Mouse (Mus musculus): ENCODE measurements at regions not wholly inside any gene's neighbourhood (a gene's known extent, or its start where the extent isn't known, plus 50 kb on each side); places are given as distances from the start of the nearest gene placed in this dataset.

- Histone ChIP-seq H3K9me3 (peaks cover 7% of the 10 kb centered on the region), H3K36me3 (replicated peaks; ENCODE audit: low read length) (no peaks in the 10 kb centered on the region), H3K4me1 (no peaks in the 10 kb centered on the region), H3K4me3 (replicated peaks) (no peak overlapping the region), H3K27me3 (replicated peaks) (no peaks in the 10 kb centered on the region)
- TF ChIP-seq GATA1 (IDR thresholded peaks at IDR 0.05; ENCODE audit: borderline replicate concordance, low read length) (no peak), FLI1 (IDR thresholded peaks at IDR 0.05; ENCODE audit: low read length) (no peak)
Observed at GRCm38 (mm10) chr2:147647972-147648371, 286.2 kb downstream of the Pax1 start.

- Histone ChIP-seq H3K36me3 (replicated peaks; ENCODE audit: low read length) (no peaks in the 10 kb centered on the region), H3K4me1 (no peaks in the 10 kb centered on the region), H3K9me3 (peaks cover 7% of the 10 kb centered on the region), H3K27me3 (replicated peaks) (no peaks in the 10 kb centered on the region), H3K4me3 (replicated peaks) (no peak overlapping the region)
- TF ChIP-seq GATA1 (IDR thresholded peaks at IDR 0.05; ENCODE audit: borderline replicate concordance, low read length) (no peak), FLI1 (IDR thresholded peaks at IDR 0.05; ENCODE audit: low read length) (no peak)
Observed at GRCm38 (mm10) chr2:147647506-147647905, 285.8 kb downstream of the Pax1 start.

DNA sequence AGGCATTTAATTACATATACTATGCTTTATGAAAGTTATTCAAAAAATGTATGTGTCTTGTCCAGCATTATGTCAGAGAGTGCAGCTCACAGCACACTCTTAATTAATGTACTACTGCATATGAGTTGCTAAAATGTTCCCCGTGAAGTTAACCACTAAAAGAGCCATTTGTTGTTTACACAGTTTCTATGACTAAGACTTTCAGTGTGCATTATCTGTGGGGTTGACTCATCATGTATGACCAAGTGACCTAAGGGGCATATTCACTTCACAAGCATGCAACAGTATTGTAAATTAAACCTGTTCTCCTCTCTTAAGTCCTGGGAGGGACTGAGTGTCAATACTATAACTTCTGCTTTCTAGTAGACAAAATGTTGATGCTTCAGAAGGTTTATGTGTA lies 276.2 kb downstream of the Pax1 start:
- no peaks in the 10 kb centered on the region for H3K4me1 ChIP-seq

GRCm38 (mm10) chr2:147632737-147633136 lies 271.0 kb downstream of the Pax1 start:
- H3K9me3 ChIP-seq = peaks cover 14% of the 10 kb centered on the region
- H3K27me3 ChIP-seq (replicated peaks) = no peaks in the 10 kb centered on the region
- H3K4me1 ChIP-seq = no peaks in the 10 kb centered on the region
- H3K36me3 ChIP-seq (replicated peaks; ENCODE audit: low read length) = no peaks in the 10 kb centered on the region
- no peak overlapping the region for H3K4me3 ChIP-seq (replicated peaks)
- TF ChIP-seq GATA1 (IDR thresholded peaks at IDR 0.05; ENCODE audit: borderline replicate concordance, low read length) (no peak), FLI1 (IDR thresholded peaks at IDR 0.05; ENCODE audit: low read length) (no peak)

More for the DNA sequence above, 276.2 kb downstream of the Pax1 start:
- TF ChIP-seq GATA1 (IDR thresholded peaks at IDR 0.05; ENCODE audit: borderline replicate concordance, low read length) = no peak
- TF ChIP-seq FLI1 (IDR thresholded peaks at IDR 0.05; ENCODE audit: low read length) = no peak
- H3K27me3 ChIP-seq (replicated peaks) = no peaks in the 10 kb centered on the region
- no peak overlapping the region for H3K4me3 ChIP-seq (replicated peaks)
- H3K9me3 ChIP-seq = peaks cover 4% of the 10 kb centered on the region; the same call in 1 of the 2 replicates
- H3K36me3 ChIP-seq (replicated peaks; ENCODE audit: low read length) = no peaks in the 10 kb centered on the region

- Histone ChIP-seq H3K4me3 (replicated peaks) (no peak overlapping the region), H3K4me1 (no peaks in the 10 kb centered on the region), H3K36me3 (replicated peaks; ENCODE audit: low read length) (no peaks in the 10 kb centered on the region), H3K9me3 (peaks cover 11% of the 10 kb centered on the region), H3K27me3 (replicated peaks) (no peaks in the 10 kb centered on the region)
- TF ChIP-seq GATA1 (IDR thresholded peaks at IDR 0.05; ENCODE audit: borderline replicate concordance, low read length) (no peak), FLI1 (IDR thresholded peaks at IDR 0.05; ENCODE audit: low read length) (no peak)
Observed at GRCm38 (mm10) chr2:147629716-147630115, 268.0 kb downstream of the Pax1 start.

DNA sequence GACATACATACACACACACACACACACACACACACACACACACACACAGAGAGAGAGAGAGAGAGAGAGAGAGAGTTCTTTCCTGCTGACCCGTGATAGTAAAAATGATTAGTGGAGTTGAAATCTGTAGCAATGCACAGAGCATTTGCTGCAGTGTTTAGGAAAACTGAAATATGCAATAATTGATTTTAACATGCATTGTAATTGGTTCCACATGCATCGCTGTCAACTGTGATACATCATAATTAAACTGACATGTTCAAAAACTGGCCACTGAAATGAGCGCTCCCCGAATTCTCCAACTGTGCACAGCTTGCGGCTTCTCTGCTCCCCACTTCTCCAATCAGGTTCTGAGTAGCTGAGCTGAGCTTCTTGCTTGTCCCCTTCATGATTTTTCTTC lies 265.4 kb downstream of the Pax1 start:
- H3K9me3 ChIP-seq = peaks cover 8% of the 10 kb centered on the region
- no peaks in the 10 kb centered on the region for H3K4me1 ChIP-seq
- H3K36me3 ChIP-seq (replicated peaks; ENCODE audit: low read length) = no peaks in the 10 kb centered on the region
- H3K27me3 ChIP-seq (replicated peaks) = no peaks in the 10 kb centered on the region
- no peak overlapping the region for H3K4me3 ChIP-seq (replicated peaks)
- TF ChIP-seq FLI1 (IDR thresholded peaks at IDR 0.05; ENCODE audit: low read length) (no peak), GATA1 (IDR thresholded peaks at IDR 0.05; ENCODE audit: borderline replicate concordance, low read length) (no peak)

- no peaks in the 10 kb centered on the region for H3K4me1 ChIP-seq
- H3K27me3 ChIP-seq (replicated peaks) = no peaks in the 10 kb centered on the region
- no peaks in the 10 kb centered on the region for H3K36me3 ChIP-seq (replicated peaks; ENCODE audit: low read length)
- H3K9me3 ChIP-seq = peaks cover 5% of the 10 kb centered on the region; the same call in 1 of the 2 replicates
- no peak for TF ChIP-seq FLI1 (IDR thresholded peaks at IDR 0.05; ENCODE audit: low read length)
- no peak for TF ChIP-seq GATA1 (IDR thresholded peaks at IDR 0.05; ENCODE audit: borderline replicate concordance, low read length)
- H3K4me3 ChIP-seq (replicated peaks) = no peak overlapping the region
Observed at GRCm38 (mm10) chr2:147623116-147623515, 261.4 kb downstream of the Pax1 start.

- Histone ChIP-seq H3K27me3 (replicated peaks) (no peaks in the 10 kb centered on the region), H3K4me3 (replicated peaks) (no peak overlapping the region), H3K9me3 (0 out of 2 replicates have a peak, but pooled peaks cover 5% of the 10 kb centered on the region), H3K4me1 (no peaks in the 10 kb centered on the region), H3K36me3 (replicated peaks; ENCODE audit: low read length) (no peaks in the 10 kb centered on the region)
- no peak for TF ChIP-seq GATA1 (IDR thresholded peaks at IDR 0.05; ENCODE audit: borderline replicate concordance, low read length)
- no peak for TF ChIP-seq FLI1 (IDR thresholded peaks at IDR 0.05; ENCODE audit: low read length)
Observed at GRCm38 (mm10) chr2:147617849-147618248, 256.1 kb downstream of the Pax1 start.

GRCm38 (mm10) chr2:147610343-147610742 lies 248.6 kb downstream of the Pax1 start:
- Histone ChIP-seq H3K9me3 (no peaks in the 10 kb centered on the region), H3K4me3 (replicated peaks) (no peak overlapping the region), H3K27me3 (replicated peaks) (no peaks in the 10 kb centered on the region), H3K4me1 (no peaks in the 10 kb centered on the region), H3K36me3 (replicated peaks; ENCODE audit: low read length) (no peaks in the 10 kb centered on the region)
- TF ChIP-seq GATA1 (IDR thresholded peaks at IDR 0.05; ENCODE audit: borderline replicate concordance, low read length) (no peak), FLI1 (IDR thresholded peaks at IDR 0.05; ENCODE audit: low read length) (no peak)

DNA sequence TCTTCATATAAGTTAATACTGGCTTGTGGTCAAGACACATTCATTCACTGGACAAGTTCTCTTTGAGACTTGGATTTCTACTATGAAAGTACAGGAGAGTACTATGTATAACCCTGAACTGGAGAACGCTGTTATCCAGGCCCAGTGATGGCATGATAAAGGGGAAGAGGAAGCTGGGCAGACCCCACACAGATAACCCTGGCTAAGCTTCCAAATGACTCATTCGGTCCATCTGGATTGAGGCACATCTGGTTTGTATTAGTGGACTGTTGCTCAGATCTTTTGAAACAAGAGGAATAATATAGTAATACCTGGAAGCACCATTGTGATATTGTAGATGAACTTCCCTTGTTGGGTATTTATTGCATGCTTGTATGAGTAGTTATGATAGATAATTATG lies 239.9 kb downstream of the Pax1 start:
- Histone ChIP-seq H3K27me3 (replicated peaks) (no peaks in the 10 kb centered on the region), H3K4me1 (no peaks in the 10 kb centered on the region), H3K9me3 (no peaks in the 10 kb centered on the region), H3K4me3 (replicated peaks) (no peak overlapping the region), H3K36me3 (replicated peaks; ENCODE audit: low read length) (no peaks in the 10 kb centered on the region)
- no peak for TF ChIP-seq FLI1 (IDR thresholded peaks at IDR 0.05; ENCODE audit: low read length)
- no peak for TF ChIP-seq GATA1 (IDR thresholded peaks at IDR 0.05; ENCODE audit: borderline replicate concordance, low read length)

- no peak overlapping the region for H3K4me3 ChIP-seq (replicated peaks)
- H3K36me3 ChIP-seq (replicated peaks; ENCODE audit: low read length) = no peaks in the 10 kb centered on the region
- H3K27me3 ChIP-seq (replicated peaks) = no peaks in the 10 kb centered on the region
- H3K4me1 ChIP-seq = no peaks in the 10 kb centered on the region
- TF ChIP-seq GATA1 (IDR thresholded peaks at IDR 0.05; ENCODE audit: borderline replicate concordance, low read length) (no peak), FLI1 (IDR thresholded peaks at IDR 0.05; ENCODE audit: low read length) (no peak)
- no peaks in the 10 kb centered on the region for H3K9me3 ChIP-seq
Observed at GRCm38 (mm10) chr2:147572413-147572812, 210.7 kb downstream of the Pax1 start.
